Mouse (Mus musculus): Measurements from ENCODE around the gene Pdzd3. TPM values are rescaled to one million over a fixed set of nuclear protein-coding genes. Genes with fewer than 3 reads are reported as not detected.

Gene Pdzd3
- polyA plus RNA-seq, 1 experiment from 2014 or later, result 0.13 TPM

DNA sequence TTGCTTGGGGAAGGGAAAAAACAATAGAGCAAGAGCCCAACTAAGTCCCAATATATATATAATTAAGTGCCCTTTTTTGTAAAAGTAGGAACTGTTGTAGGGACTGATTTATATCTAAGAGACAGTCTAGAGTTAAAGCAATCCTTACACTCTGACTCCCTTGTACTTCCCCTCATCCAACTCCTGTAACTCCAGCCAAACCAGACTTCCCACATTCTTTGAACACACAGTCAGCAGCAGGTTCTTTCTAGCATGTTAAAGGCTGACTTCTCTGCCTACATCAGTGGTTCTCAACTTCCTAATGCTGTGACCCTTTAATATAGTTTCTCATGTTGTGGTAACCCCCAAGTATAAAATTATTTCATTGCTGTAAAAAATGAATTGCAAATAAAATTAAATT lies 51.7 kb downstream of the Pdzd3 start:
- no peak overlapping the region for H3K27ac ChIP-seq (ENCODE audit: low read length)
- TF ChIP-seq CTCF (IDR thresholded peaks at IDR 0.05), result no peak
- TF ChIP-seq EP300 (IDR thresholded peaks at IDR 0.05), result peak; percentile 56; the same call in 1 of the 2 replicates
- peak; percentile 69 for ATAC-seq

GRCm38 (mm10) chr9:44199166-44199565 lies 52.1 kb downstream of the Pdzd3 start:
- H3K4me3 ChIP-seq (ENCODE audit: low read depth, low read length), result no peak overlapping the region
- no peak overlapping the region for H3K27ac ChIP-seq (ENCODE audit: low read length)
- TF ChIP-seq EP300 (IDR thresholded peaks at IDR 0.05), result no peak
- TF ChIP-seq CTCF (IDR thresholded peaks at IDR 0.05), result no peak
- no peaks in the 10 kb centered on the region for H3K9me3 ChIP-seq (ENCODE audit: low read length)
- WGBS, result 54% methylated on average over 3 of the region's 3 CpGs
- DNase-seq (ENCODE audit: low spot score), result no peak
- H3K27me3 ChIP-seq (replicated peaks; ENCODE audit: insufficient read depth, low read length), result no peaks in the 10 kb centered on the region
- ATAC-seq, result no peak
- no peaks in the 10 kb centered on the region for H3K36me3 ChIP-seq (ENCODE audit: insufficient read depth, low read length)
- H3K4me1 ChIP-seq (ENCODE audit: insufficient read depth, low read depth, low read length), result peaks cover 3% of the 10 kb centered on the region; the same call in 1 of the 2 replicates
- H3K4me2 ChIP-seq (replicated peaks; ENCODE audit: low read depth, low read length), result no peak overlapping the region
- H3K9ac ChIP-seq (replicated peaks; ENCODE audit: low read depth), result no peak overlapping the region

More for the DNA sequence above, 51.7 kb downstream of the Pdzd3 start:
- H3K27me3 ChIP-seq (replicated peaks; ENCODE audit: insufficient read depth, low read length), result no peaks in the 10 kb centered on the region
- no peaks in the 10 kb centered on the region for H3K36me3 ChIP-seq (ENCODE audit: insufficient read depth, low read length)
- peaks cover 3% of the 10 kb centered on the region; the same call in 1 of the 2 replicates for H3K4me1 ChIP-seq (ENCODE audit: insufficient read depth, low read depth, low read length)
- no peak overlapping the region for H3K4me2 ChIP-seq (replicated peaks; ENCODE audit: low read depth, low read length)
- no peak overlapping the region for H3K9ac ChIP-seq (replicated peaks; ENCODE audit: low read depth)
- DNase-seq (ENCODE audit: low spot score), result peak; percentile 77
- H3K4me3 ChIP-seq (ENCODE audit: low read depth, low read length), result no peak overlapping the region
- H3K9me3 ChIP-seq (ENCODE audit: low read length), result no peaks in the 10 kb centered on the region

Other genes with a start within 250 kb of the Pdzd3 start
- gene Thy1, start 208.1 kb downstream of the Pdzd3 start, polyA plus RNA-seq (2015; fragmentation: Nextera tagmentation; extraction: Ambion mirVana), result 2.9 and 5.0 TPM in 2 replicates
- 11.0 TPM in 2 replicates for gene Usp2, start 184.4 kb downstream of the Pdzd3 start, polyA plus RNA-seq (2015; fragmentation: Nextera tagmentation; extraction: Ambion mirVana)
- gene Mfrp, start 149.7 kb downstream of the Pdzd3 start, polyA plus RNA-seq (2015; fragmentation: Nextera tagmentation; extraction: Ambion mirVana), result 0.08 TPM in 1 of 2 replicates, not detected in the other
- gene C1qtnf5, start 144.2 kb downstream of the Pdzd3 start, polyA plus RNA-seq (2015; fragmentation: Nextera tagmentation; extraction: Ambion mirVana), result 9.8 and 10.3 TPM in 2 replicates
- gene Gm49380, start 138.0 kb downstream of the Pdzd3 start, polyA plus RNA-seq (2015; fragmentation: Nextera tagmentation; extraction: Ambion mirVana), result 0.29 and 0.30 TPM in 2 replicates
- 18.8 and 19.0 TPM in 2 replicates for gene Rnf26, start 138.0 kb downstream of the Pdzd3 start, polyA plus RNA-seq (2015; fragmentation: Nextera tagmentation; extraction: Ambion mirVana)
- gene Mcam, start 117.0 kb downstream of the Pdzd3 start, polyA plus RNA-seq (2015; fragmentation: Nextera tagmentation; extraction: Ambion mirVana), result 113 and 116 TPM in 2 replicates
- 6.8 and 9.3 TPM in 2 replicates for gene Cbl, start 17.4 kb downstream of the Pdzd3 start, polyA plus RNA-seq (2015; fragmentation: Nextera tagmentation; extraction: Ambion mirVana)
- gene Ccdc153, start 10.8 kb downstream of the Pdzd3 start, polyA plus RNA-seq (2015; fragmentation: Nextera tagmentation; extraction: Ambion mirVana), result 59.6 and 60.0 TPM in 2 replicates
- 9.4 and 10.1 TPM in 2 replicates for gene Nlrx1, start 17.1 kb upstream of the Pdzd3 start, polyA plus RNA-seq (2015; fragmentation: Nextera tagmentation; extraction: Ambion mirVana)
- gene Abcg4, start 37.1 kb upstream of the Pdzd3 start, polyA plus RNA-seq (2015; fragmentation: Nextera tagmentation; extraction: Ambion mirVana), result 0.47 and 0.63 TPM in 2 replicates
- gene Hinfp, start 54.2 kb upstream of the Pdzd3 start, polyA plus RNA-seq (2015; fragmentation: Nextera tagmentation; extraction: Ambion mirVana), result 10.0 and 11.3 TPM in 2 replicates
- gene C2cd2l, start 68.8 kb upstream of the Pdzd3 start, polyA plus RNA-seq (2015; fragmentation: Nextera tagmentation; extraction: Ambion mirVana), result 8.1 and 10.3 TPM in 2 replicates
- gene Dpagt1, start 74.5 kb upstream of the Pdzd3 start, polyA plus RNA-seq (2015; fragmentation: Nextera tagmentation; extraction: Ambion mirVana), result 38.3 and 42.1 TPM in 2 replicates
- gene H2afx, start 83.2 kb upstream of the Pdzd3 start, polyA plus RNA-seq (2015; fragmentation: Nextera tagmentation; extraction: Ambion mirVana), result 50.0 and 52.7 TPM in 2 replicates
- gene Hmbs, start 92.8 kb upstream of the Pdzd3 start, polyA plus RNA-seq (2015; fragmentation: Nextera tagmentation; extraction: Ambion mirVana), result 57.5 and 59.3 TPM in 2 replicates
- 24.5 and 26.1 TPM in 2 replicates for gene Vps11, start 110.2 kb upstream of the Pdzd3 start, polyA plus RNA-seq (2015; fragmentation: Nextera tagmentation; extraction: Ambion mirVana)
- 11.1 and 11.4 TPM in 2 replicates for gene Hyou1, start 128.0 kb upstream of the Pdzd3 start, polyA plus RNA-seq (2015; fragmentation: Nextera tagmentation; extraction: Ambion mirVana)
- gene Slc37a4, start 145.4 kb upstream of the Pdzd3 start, polyA plus RNA-seq (2015; fragmentation: Nextera tagmentation; extraction: Ambion mirVana), result 14.7 and 17.7 TPM in 2 replicates
- gene Rps25, start 155.7 kb upstream of the Pdzd3 start, polyA plus RNA-seq (2015; fragmentation: Nextera tagmentation; extraction: Ambion mirVana), result 1,758 and 2,031 TPM in 2 replicates
- 133 and 136 TPM in 2 replicates for gene Trappc4, start 156.1 kb upstream of the Pdzd3 start, polyA plus RNA-seq (2015; fragmentation: Nextera tagmentation; extraction: Ambion mirVana)
- gene Ccdc84, start 167.1 kb upstream of the Pdzd3 start, polyA plus RNA-seq (2015; fragmentation: Nextera tagmentation; extraction: Ambion mirVana), result 24.2 and 24.5 TPM in 2 replicates
- gene Foxr1, start 189.7 kb upstream of the Pdzd3 start, polyA plus RNA-seq (2015; fragmentation: Nextera tagmentation; extraction: Ambion mirVana), result not detected in 2 replicates
- gene Upk2, start 203.5 kb upstream of the Pdzd3 start, polyA plus RNA-seq (2015; fragmentation: Nextera tagmentation; extraction: Ambion mirVana), result 2.2 and 2.3 TPM in 2 replicates
- gene Bcl9l, start 231.4 kb upstream of the Pdzd3 start, polyA plus RNA-seq (2015; fragmentation: Nextera tagmentation; extraction: Ambion mirVana), result 10.7 and 12.3 TPM in 2 replicates

Data from lung, postnatal 0 days (tissue).